Mouse (Mus musculus) liver, embryonic 14.5 days (tissue): ENCODE results near the gene Tnc.

Source experiments
- CTCF ChIP-seq: IDR thresholded peaks from 2 replicates; pipeline ENCODE4 v1.5.1; 2016; ENCODE audit warnings: antibody characterized with exemption, low read depth, control low read depth
- EP300 ChIP-seq: IDR thresholded peaks from 2 replicates; pipeline ENCODE4 v1.6.1; 2016; ENCODE audit warnings: antibody characterized with exemption, low read depth

DNA sequence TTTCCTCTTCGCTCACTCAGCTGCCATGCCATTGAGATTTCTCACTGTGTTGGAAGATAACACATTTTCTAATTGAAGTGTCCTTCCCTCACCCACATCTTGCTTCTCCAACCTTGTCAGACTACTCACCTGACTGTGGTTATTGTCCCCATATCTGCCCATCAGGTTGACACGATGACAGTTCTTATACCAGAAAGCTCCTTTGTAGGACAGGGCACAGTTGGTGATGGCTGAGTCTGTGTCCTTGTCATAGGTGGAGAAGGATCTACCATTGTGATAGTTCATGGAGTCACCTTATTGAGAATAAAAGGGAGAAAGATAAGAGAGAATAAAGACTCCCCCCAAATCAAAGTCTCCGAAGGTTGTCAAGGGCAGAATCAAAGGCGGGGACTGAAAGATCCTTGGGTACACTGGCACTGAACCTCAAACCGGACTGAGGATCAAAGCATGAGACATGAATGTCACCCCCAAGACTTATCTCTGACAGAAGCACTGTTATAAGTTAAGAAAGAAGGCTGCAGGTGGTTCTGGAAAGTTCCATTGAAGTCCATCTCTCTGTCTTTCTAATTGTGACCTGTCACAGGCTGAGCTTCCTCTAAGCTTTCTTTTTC is 84.9 kb downstream of the Tnc start:
- TF ChIP-seq CTCF: no peak
- no peak for TF ChIP-seq EP300
